Mouse (Mus musculus) megakaryocyte, embryonic 14.5 days (primary cell): ENCODE measurements around the gene 1700013H16Rik. TPM values are rescaled to one million over a fixed set of nuclear protein-coding genes. Genes with fewer than 3 reads are reported as not detected.
"Not testable (repeated sequence)": the region's sequence is repeated elsewhere in the genome, so short reads cannot be mapped to it uniquely, and the experiment has no call there.

ENCODE experiments used
- H3K27me3 ChIP-seq: replicated peaks from 2 replicates; pipeline ENCODE3; 2012; ENCODE audit warnings: inconsistent platforms
- H3K36me3 ChIP-seq: replicated peaks from 2 replicates; pipeline ENCODE3; 2012; ENCODE audit warnings: low read length, inconsistent platforms, mixed read lengths
- H3K4me1 ChIP-seq: 2 replicates; pipeline ENCODE4 v1.6.1; 2012; ENCODE audit warnings: inconsistent platforms
- H3K4me3 ChIP-seq: replicated peaks from 2 replicates; pipeline ENCODE3; 2012; ENCODE audit warnings: moderate library complexity, mild to moderate bottlenecking, inconsistent platforms
- H3K9me3 ChIP-seq: 2 replicates; pipeline ENCODE4 v1.6.1; 2012; ENCODE audit warnings: inconsistent platforms
- FLI1 ChIP-seq: IDR thresholded peaks from 2 replicates; pipeline ENCODE4 v1.6.1; 2012; ENCODE audit warnings: low read length, inconsistent platforms, mixed read lengths
- GATA1 ChIP-seq: IDR thresholded peaks from 3 replicates; pipeline ENCODE4 v1.6.1; 2012; ENCODE audit warnings: mixed read lengths, low read length, inconsistent platforms, borderline replicate concordance
- polyA plus RNA-seq: library from polyadenylated mRNA; stranded (reverse); fragments of >175 nt; gene quantifications from 2 replicates; pipeline ENCODE4 v1.2.3, GENCODE M21; 2012; ENCODE audit warnings: low replicate concordance; ENCODE audit not compliant: insufficient read depth

1700013H16Rik gene
- polyA plus RNA-seq, result not detected in 2 replicates

DNA sequence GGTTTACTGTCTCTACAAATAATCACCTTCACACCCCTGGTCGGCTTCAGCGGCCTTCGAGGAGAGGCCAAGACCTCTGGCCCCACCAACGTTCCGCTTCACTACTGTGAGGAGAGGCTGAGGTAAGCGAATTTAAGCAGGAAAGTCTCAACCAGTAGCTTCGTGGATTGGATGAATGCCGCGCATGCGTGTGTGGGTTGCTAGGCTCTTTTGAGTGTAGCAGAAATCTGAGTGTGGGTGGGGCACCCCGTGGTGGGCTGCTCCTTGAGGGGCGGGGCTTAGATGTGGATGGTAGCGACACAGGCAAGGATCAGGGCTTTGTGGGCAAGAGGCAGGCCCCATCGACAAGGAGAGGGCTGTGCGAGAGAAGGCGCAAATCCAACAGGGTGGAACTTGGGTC lies at the start of gene 1700013H16Rik:
Gene 1700013H16Rik (minus strand): TSS at position 96 of the 400 bp plus-strand sequence.
- H3K4me3 ChIP-seq, result no peak within 1 kb of the TSS
- no peaks in the 10 kb centered on the region for H3K36me3 ChIP-seq
- TF ChIP-seq FLI1, result no peak
- no peak for TF ChIP-seq GATA1
- peaks cover 28% of the 10 kb centered on the region for H3K9me3 ChIP-seq
- no peaks in the 10 kb centered on the region for H3K4me1 ChIP-seq
- no peaks in the 10 kb centered on the region for H3K27me3 ChIP-seq

DNA sequence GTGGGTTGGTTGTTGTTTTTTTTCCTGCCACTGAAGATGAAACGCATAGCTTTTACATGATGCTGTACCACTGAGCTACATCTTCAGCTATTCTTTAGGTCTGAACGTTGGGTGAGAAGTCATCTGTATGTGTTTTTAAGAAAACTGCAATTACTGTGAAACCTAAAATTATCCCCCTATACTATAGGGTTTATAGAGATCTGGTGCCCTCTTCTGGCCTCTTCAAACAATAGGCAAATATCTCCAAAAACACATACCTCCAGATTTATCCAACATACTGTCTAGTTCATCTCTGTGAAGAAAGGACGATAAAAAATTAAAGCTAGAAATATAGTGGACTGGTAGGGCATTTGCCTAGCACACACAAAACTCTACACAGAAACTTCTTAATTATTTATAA lies 41.4 kb upstream of the 1700013H16Rik start:
- no peaks in the 10 kb centered on the region for H3K4me1 ChIP-seq
- TF ChIP-seq GATA1 (no peak), FLI1 (no peak)
- no peaks in the 10 kb centered on the region for H3K36me3 ChIP-seq
- no peak overlapping the region for H3K4me3 ChIP-seq
- no peaks in the 10 kb centered on the region for H3K9me3 ChIP-seq
- H3K27me3 ChIP-seq, result no peaks in the 10 kb centered on the region

DNA sequence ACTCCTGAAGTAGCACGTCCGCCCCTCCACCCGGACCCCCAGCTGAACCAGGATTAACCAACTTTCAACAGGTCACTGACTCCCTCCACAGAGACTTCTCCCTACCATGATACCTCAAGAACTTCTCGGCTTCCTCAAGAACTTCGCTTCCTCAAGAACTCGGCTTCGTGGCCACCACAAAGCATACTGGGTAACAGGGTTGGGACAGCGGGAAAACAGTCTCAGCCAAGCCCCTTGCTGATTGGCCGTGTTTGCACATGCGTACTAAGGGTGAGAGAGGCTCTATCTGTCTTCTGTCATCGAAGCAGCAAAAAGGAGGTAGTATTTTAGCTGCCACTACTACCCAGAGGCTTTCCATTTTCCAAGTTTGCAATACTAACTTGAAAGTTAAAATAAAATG lies 39.9 kb upstream of the 1700013H16Rik start, which contains the start of gene Xlr:
Gene Xlr (minus strand): TSS at position 188 of the 400 bp plus-strand sequence.
- H3K4me3 ChIP-seq, H3K4me1 ChIP-seq, H3K27me3 ChIP-seq: not testable (repeated sequence)

DNA sequence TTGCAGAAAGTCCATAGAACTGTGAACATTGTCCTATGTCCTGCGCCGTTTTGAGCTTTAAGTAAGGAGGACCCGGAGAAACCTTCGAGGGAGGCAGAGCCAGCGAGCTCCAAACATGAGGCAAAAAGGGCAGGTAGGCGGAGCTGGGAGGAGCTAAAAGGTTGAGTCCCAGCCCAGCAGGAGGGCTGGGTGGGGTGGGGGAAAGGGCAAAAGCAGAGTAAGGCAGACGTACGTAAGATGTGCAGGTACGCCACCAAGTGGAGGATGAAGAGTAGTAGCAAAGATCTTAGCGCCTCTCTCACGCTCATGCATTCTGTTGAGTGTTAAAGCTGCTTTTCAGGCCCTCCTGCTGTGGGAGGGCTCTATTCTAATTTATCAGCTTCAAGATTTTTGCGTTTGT lies 18.6 kb upstream of the 1700013H16Rik start, which contains the start of gene Zfp36l3:
Gene Zfp36l3 (minus strand): TSS at position 119 of the 400 bp plus-strand sequence.
- no peak within 1 kb of the TSS for H3K4me3 ChIP-seq
- peaks cover 19% of the 10 kb centered on the region for H3K27me3 ChIP-seq
- peaks cover 29% of the 10 kb centered on the region for H3K9me3 ChIP-seq
- no peaks in the 10 kb centered on the region for H3K4me1 ChIP-seq
- TF ChIP-seq GATA1, result no peak
- TF ChIP-seq FLI1, result no peak
- H3K36me3 ChIP-seq, result no peaks in the 10 kb centered on the region

More for the DNA sequence above, 39.9 kb upstream of the 1700013H16Rik start, which contains the start of gene Xlr:
- not testable (repeated sequence) for H3K36me3 ChIP-seq, H3K9me3 ChIP-seq

DNA sequence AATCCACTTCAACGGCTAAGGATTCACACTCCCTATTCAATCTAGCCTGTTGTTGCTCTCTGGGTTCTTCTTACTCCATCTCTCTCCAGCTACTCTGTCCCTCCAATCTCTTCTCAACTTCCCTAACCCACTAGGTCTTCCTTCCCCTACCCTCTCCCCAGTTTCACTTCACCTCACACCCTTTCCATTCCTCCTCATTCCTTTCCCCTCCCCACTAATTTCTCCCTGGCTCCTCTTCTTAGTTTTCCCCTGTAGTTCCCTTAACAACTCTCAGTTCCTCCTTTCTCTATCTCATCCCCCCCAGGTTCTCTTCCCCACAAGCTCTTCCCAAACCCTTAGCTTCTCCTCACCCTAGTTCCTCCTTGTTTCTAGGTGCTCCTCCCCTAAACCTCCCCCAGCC lies 4.8 kb downstream of the 1700013H16Rik start:
- Histone ChIP-seq H3K9me3 (peaks cover 25% of the 10 kb centered on the region), H3K4me1 (no peaks in the 10 kb centered on the region), H3K4me3 (no peak overlapping the region), H3K27me3 (no peaks in the 10 kb centered on the region), H3K36me3 (no peaks in the 10 kb centered on the region)
- TF ChIP-seq FLI1 (no peak), GATA1 (no peak)

DNA sequence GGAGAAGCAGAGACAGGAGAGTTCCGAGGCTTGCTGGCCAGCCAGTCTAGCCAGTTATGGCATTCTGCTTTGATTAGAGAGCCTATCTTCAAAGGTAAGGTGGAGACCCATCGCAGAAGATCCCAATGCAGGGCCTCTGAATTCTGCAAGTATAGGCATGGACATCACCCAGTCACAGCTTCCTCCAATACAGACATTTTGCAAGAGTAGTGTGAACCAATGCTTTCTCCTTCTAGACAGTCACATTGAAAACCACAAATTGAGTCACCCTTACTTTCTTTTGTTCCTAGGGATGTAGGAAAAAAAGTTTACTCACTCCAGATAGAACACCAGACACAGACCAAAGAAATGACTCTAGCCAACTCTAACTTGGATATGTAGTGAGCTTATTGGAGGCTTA lies 28.7 kb downstream of the 1700013H16Rik start:
- TF ChIP-seq GATA1 (no peak), FLI1 (no peak)
- Histone ChIP-seq H3K36me3 (no peaks in the 10 kb centered on the region), H3K4me1 (no peaks in the 10 kb centered on the region), H3K27me3 (peaks cover 6% of the 10 kb centered on the region), H3K9me3 (peaks cover 10% of the 10 kb centered on the region; the same call in 1 of the 2 replicates), H3K4me3 (no peak overlapping the region)

DNA sequence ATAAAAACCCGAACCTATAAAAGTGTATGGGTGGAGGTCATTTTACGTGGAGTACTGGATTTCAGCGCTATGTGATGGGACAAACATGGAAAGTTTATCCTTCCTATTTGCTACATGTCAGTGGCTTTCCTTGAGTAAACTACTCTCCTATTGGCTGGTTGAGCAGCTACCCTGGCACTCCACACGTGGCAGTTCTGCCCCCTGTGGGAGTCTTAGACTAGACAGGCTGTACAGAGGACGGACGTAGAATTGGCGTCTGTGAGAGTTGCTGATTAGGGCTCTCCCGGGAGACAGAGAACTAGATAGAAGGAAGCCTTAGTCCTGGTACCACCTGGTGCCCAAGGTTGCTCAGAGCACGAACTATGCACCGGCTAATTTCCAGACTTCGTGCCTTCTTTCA lies 33.0 kb downstream of the 1700013H16Rik start, which contains the start of gene 4930502E18Rik:
Gene 4930502E18Rik (plus strand): TSS at position 231 of the 400 bp plus-strand sequence.
- no peaks in the 10 kb centered on the region for H3K4me1 ChIP-seq
- H3K36me3 ChIP-seq, result no peaks in the 10 kb centered on the region
- no peak within 1 kb of the TSS for H3K4me3 ChIP-seq
- peaks cover 10% of the 10 kb centered on the region; the same call in 1 of the 2 replicates for H3K9me3 ChIP-seq
- no peak for TF ChIP-seq FLI1
- H3K27me3 ChIP-seq, result peaks cover 4% of the 10 kb centered on the region

DNA sequence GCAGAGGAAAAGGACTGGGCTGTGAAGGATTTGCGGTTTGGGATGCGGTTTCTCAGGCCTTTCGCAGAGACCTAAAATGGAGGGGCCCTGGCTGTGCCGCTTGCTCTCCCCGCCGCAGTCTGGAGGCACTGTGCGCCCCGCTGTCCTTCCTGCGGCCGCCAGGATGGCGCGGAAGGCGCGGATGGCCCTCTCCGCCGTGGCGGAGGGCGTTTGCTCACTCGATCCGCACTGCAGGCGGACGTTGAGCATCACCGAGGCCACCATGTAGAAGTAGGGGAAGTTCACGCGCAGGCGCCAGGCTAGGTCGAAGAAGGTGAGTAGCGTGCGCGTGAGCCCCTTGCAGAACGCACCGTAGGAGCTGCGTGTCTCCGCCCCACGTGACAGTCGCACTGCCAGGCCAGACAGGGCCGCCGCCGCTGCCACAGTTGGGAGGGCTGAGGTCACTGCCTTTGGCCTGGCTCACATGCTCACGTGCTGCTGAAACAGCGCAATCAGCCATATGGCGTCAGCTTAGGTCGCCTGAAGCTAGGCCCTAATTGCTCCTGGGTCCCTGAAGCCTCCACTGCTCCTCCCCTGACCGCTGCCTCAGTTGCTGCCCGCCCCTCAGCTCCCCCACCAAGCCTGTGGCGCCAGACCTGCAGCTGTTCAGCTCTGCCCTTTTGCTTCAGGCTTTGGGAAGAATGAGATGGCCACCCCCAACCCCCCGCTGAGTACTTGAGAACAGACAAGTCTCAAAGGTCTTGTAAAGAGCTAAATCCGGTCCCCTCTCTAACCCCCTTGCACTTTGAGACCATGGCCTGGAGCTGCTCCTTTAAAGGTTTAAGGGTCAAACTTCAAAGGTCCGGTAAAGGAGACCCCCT lies 41.1 kb downstream of the 1700013H16Rik start:
- H3K36me3 ChIP-seq, result no peaks in the 10 kb centered on the region
- peaks cover 9% of the 10 kb centered on the region for H3K9me3 ChIP-seq
- peak overlapping the region; percentile 53 for H3K4me3 ChIP-seq
- TF ChIP-seq FLI1 (no peak), GATA1 (no peak)
- H3K27me3 ChIP-seq, result peaks cover 5% of the 10 kb centered on the region
- no peaks in the 10 kb centered on the region for H3K4me1 ChIP-seq

DNA sequence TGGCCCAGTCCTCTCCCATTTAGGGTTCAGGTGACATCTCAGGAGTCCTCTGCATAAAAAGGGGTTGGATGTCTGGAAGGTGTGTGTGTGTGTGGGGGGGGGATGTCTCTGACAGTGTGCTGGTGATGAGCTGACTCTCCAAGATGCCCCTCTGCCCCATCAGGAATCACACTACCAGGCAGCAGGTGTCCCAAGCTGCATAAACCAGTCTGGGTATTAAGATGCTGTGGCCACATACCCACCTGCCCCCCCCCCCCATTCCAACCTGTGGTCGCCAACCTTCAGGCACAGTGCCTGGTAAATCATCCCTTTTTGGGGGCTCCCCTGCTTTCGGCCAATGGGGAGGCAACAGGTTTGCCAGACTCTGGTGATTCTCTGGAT lies 41.7 kb downstream of the 1700013H16Rik start:
- H3K4me1 ChIP-seq, result no peaks in the 10 kb centered on the region
- H3K4me3 ChIP-seq, result no peak overlapping the region
- H3K27me3 ChIP-seq, result peaks cover 5% of the 10 kb centered on the region
- TF ChIP-seq FLI1 (no peak), GATA1 (no peak)
- peaks cover 9% of the 10 kb centered on the region for H3K9me3 ChIP-seq
- no peaks in the 10 kb centered on the region for H3K36me3 ChIP-seq

DNA sequence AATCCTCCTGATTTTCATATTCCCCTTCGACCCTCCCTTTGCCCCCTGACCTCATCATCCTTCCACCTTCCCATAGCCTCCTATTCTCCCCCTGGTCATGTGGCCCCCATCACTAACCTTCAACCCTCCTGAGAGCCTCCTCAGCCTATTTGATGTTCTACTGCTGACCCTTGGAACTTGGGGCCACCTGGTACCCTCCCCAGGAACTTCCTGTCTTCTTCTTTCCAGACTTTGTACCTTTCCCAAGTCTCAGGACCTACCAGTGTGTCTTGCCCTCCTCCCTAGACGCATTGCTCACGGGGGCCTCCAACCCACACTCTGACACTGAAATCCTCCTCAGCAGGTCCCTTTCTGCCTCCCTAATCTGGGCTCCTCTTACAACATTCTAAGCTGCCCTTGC lies 55.0 kb downstream of the 1700013H16Rik start:
- Histone ChIP-seq H3K36me3 (no peaks in the 10 kb centered on the region), H3K27me3 (peaks cover 33% of the 10 kb centered on the region), H3K4me3 (no peak overlapping the region), H3K4me1 (no peaks in the 10 kb centered on the region), H3K9me3 (peaks cover 7% of the 10 kb centered on the region)
- TF ChIP-seq GATA1, result no peak
- no peak for TF ChIP-seq FLI1
